Mouse (Mus musculus): ENCODE data around the gene Plekhm3. TPM values are rescaled to one million over a fixed set of nuclear protein-coding genes. Genes with fewer than 3 reads are reported as not detected.

Plekhm3 gene
- polyA plus RNA-seq, 1 experiment from 2014 or later: 9.5 TPM

GRCm38 (mm10) chr1:64787701-64788515 lies 168.7 kb downstream of the Plekhm3 start:
- H3K9me3 ChIP-seq: no peaks in the 10 kb centered on the region
- no peaks in the 10 kb centered on the region for H3K27me3 ChIP-seq
- WGBS: 73% methylated on average over 6 of the region's 6 CpGs
- no peak overlapping the region for H3K4me3 ChIP-seq
- no peak overlapping the region for H3K9ac ChIP-seq
- no peak overlapping the region for H3K27ac ChIP-seq
- H3K36me3 ChIP-seq: no peaks in the 10 kb centered on the region
- no peak for ATAC-seq (ENCODE audit: low FRiP score, low read depth)
- peaks cover 24% of the 10 kb centered on the region for H3K4me1 ChIP-seq
- H3K4me2 ChIP-seq (replicated peaks): no peak overlapping the region

DNA sequence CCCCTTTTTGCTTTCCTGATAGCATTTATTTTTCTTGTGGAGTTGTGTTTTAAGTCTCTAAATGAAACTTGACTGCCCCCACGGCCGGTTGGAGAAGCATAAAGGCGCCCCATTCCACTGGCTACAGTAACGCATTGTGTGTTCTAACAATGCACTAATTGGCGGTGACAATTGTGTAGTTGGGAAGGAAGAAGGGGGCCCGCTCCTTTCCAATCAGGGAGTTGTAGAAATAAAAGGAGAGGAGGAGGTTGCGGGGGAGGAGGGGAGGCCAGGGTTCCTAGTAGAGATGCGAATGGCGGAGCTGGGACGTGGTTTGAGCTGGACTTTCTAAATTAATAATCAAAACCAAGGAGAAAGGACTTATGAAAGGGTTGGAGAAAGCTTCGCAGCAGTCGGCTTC lies 176.8 kb downstream of the Plekhm3 start:
- Histone ChIP-seq H3K4me1 (0 out of 2 replicates have a peak, but pooled peaks cover 6% of the 10 kb centered on the region), H3K4me3 (no peak overlapping the region), H3K9ac (no peak overlapping the region), H3K4me2 (replicated peaks) (no peak overlapping the region), H3K9me3 (no peaks in the 10 kb centered on the region), H3K27me3 (no peaks in the 10 kb centered on the region), H3K27ac (no peak overlapping the region), H3K36me3 (no peaks in the 10 kb centered on the region)
- no peak for ATAC-seq (ENCODE audit: low FRiP score, low read depth)
- 76% methylated on average over 12 of the region's 12 CpGs for WGBS

DNA sequence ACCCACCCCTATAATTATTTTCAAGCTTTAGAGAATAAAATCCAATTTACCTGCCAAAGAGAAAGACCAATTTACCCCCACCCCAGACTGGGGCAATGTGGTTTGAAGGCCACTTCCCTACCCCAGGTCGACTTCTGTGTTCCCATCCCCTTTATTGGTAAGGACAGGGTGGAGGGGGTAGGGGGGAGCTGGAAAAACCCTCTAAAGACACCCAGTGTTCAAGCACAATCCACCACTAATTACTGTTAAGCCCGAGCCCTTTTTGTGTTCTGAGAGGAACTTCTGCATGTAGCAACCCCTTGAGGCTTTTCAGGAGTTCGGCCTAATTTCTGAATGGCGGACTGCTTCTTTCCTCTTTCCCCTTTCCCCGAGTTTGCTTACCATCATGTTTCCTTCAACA lies 177.2 kb downstream of the Plekhm3 start:
- Histone ChIP-seq H3K4me2 (replicated peaks) (0 out of 2 replicates have a peak overlapping the region, but pooled peaks have one; percentile 7), H3K4me3 (no peak overlapping the region), H3K9ac (no peak overlapping the region), H3K27me3 (no peaks in the 10 kb centered on the region), H3K4me1 (0 out of 2 replicates have a peak, but pooled peaks cover 6% of the 10 kb centered on the region), H3K9me3 (no peaks in the 10 kb centered on the region), H3K27ac (no peak overlapping the region), H3K36me3 (no peaks in the 10 kb centered on the region)
- ATAC-seq (ENCODE audit: low FRiP score, low read depth): no peak
- 61% methylated on average over 5 of the region's 5 CpGs for WGBS

DNA sequence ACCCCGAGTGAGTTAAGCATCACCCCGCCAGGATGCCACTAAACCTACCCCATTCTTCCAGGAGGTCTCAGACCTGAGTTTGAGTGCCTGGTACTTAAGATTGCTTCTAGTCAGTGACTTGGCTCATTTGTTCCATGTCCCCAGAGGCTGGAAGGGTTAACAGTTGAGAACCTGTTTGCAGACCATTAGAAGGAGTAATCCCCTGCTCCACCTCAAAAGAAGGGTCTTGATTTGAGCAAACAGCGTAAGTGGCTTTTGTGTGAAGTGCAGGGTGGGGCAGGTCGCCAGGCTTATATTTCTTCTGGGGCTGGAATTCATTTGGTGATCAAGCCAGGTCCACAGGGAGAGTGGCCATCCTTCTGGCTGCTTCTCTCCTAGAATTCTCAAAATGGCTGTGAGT lies 183.3 kb downstream of the Plekhm3 start:
- H3K4me3 ChIP-seq: no peak overlapping the region
- H3K9ac ChIP-seq: no peak overlapping the region
- no peaks in the 10 kb centered on the region for H3K36me3 ChIP-seq
- H3K9me3 ChIP-seq: no peaks in the 10 kb centered on the region
- WGBS: 65% methylated on average over 4 of the region's 4 CpGs
- H3K4me2 ChIP-seq (replicated peaks): no peak overlapping the region
- H3K4me1 ChIP-seq: peaks cover 6% of the 10 kb centered on the region
- no peak overlapping the region for H3K27ac ChIP-seq
- no peak for ATAC-seq (ENCODE audit: low FRiP score, low read depth)
- no peaks in the 10 kb centered on the region for H3K27me3 ChIP-seq

DNA sequence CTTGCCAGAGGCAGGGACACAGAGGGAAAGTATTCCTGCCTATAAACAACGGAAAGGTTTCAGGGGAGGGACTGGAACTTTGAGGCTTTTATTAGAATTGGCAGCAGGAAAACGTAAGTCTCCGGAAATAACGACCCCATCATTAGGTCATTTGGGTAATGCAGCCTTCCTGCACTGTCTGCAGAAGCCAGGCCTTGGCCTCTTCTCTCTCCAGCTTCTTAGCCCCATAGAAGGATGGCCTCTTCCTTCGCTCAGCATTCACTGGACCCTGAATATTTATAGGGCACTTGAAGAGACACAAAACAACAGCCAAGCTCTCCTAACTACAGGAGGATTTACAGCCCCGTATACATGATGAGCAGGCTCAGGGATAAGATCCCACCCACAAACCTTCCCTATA lies 186.5 kb downstream of the Plekhm3 start:
- Histone ChIP-seq H3K4me1 (peaks cover 6% of the 10 kb centered on the region), H3K9me3 (no peaks in the 10 kb centered on the region), H3K9ac (no peak overlapping the region), H3K27ac (no peak overlapping the region), H3K27me3 (no peaks in the 10 kb centered on the region), H3K4me2 (replicated peaks) (no peak overlapping the region), H3K36me3 (no peaks in the 10 kb centered on the region), H3K4me3 (no peak overlapping the region)
- no peak for ATAC-seq (ENCODE audit: low FRiP score, low read depth)
- WGBS: 16% methylated on average over 6 of the region's 6 CpGs

DNA sequence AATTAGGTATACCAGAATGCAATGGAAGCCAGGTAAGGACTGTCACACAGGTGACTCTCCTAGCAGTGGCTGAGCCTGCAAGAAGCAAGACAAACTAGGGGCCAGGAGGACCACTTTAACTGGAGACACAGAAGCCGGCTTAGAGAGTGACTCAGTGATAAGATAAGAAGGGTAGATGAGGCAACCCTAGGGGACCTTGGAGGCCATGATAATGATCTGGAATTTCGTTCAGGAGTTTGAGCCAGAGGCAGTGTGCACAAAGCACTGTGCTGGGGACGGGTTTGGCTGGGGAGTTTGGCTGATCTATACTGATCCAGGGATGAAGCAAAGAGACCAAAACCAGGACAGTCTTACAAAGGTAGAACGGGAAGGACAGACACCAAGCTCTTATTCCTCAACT lies 195.0 kb downstream of the Plekhm3 start:
- H3K27me3 ChIP-seq: no peaks in the 10 kb centered on the region
- no peaks in the 10 kb centered on the region for H3K36me3 ChIP-seq
- no peak for ATAC-seq (ENCODE audit: low FRiP score, low read depth)
- peaks cover 8% of the 10 kb centered on the region; the same call in 1 of the 2 replicates for H3K4me1 ChIP-seq
- WGBS: 75% methylated on average over 4 of the region's 4 CpGs
- H3K27ac ChIP-seq: no peak overlapping the region
- H3K4me3 ChIP-seq: no peak overlapping the region
- no peak overlapping the region for H3K9ac ChIP-seq
- no peaks in the 10 kb centered on the region for H3K9me3 ChIP-seq
- no peak overlapping the region for H3K4me2 ChIP-seq (replicated peaks)

DNA sequence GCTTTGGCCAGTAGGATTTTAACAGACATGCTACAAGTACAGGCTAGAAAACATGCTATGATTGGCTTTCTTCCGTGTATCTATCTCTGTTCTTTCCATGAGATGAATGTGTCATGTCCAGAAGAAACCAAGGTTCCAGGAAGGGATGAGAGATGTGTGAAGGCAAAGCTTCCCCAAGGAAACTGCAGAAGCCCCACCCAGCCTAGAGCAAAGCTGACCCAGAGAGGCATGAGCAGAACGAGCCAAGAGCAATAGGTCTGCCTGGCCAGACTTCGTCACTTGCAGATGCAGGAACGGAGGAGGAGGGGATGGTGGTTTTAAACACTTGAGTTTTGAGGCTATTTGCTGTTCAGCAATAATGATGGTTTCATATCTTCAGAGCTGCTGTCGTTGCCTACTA lies 198.9 kb downstream of the Plekhm3 start:
- no peak for ATAC-seq (ENCODE audit: low FRiP score, low read depth)
- Histone ChIP-seq H3K27ac (no peak overlapping the region), H3K36me3 (no peaks in the 10 kb centered on the region), H3K4me2 (replicated peaks) (no peak overlapping the region), H3K27me3 (no peaks in the 10 kb centered on the region), H3K9me3 (no peaks in the 10 kb centered on the region), H3K4me3 (no peak overlapping the region), H3K4me1 (peaks cover 12% of the 10 kb centered on the region), H3K9ac (no peak overlapping the region)
- WGBS: 79% methylated on average over 5 of the region's 5 CpGs

DNA sequence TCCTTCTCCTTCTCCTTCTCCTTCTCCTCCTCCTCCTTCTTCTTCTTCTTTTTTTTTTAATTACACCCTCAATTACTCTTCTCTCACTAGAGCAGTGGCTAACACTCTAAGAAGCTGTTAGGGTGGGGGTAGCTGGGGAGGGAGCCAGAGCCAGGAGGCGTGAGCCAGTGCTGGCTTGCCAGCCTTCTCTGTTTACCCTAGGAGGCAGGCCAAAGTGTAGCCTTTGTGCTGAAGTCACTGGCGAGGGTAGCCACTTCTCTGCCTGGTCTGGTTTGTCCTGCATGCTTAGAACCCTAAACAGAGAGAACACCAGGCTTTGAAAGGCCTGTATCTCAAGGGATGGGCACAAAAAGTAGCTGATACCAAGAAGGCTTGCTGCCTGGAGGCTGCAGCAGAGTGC lies 199.4 kb downstream of the Plekhm3 start:
- Histone ChIP-seq H3K27ac (no peak overlapping the region), H3K27me3 (no peaks in the 10 kb centered on the region), H3K4me3 (no peak overlapping the region), H3K4me2 (replicated peaks) (no peak overlapping the region), H3K36me3 (no peaks in the 10 kb centered on the region), H3K9ac (no peak overlapping the region), H3K4me1 (peaks cover 12% of the 10 kb centered on the region), H3K9me3 (no peaks in the 10 kb centered on the region)
- ATAC-seq (ENCODE audit: low FRiP score, low read depth): no peak
- 20% methylated on average over 2 of the region's 2 CpGs for WGBS

DNA sequence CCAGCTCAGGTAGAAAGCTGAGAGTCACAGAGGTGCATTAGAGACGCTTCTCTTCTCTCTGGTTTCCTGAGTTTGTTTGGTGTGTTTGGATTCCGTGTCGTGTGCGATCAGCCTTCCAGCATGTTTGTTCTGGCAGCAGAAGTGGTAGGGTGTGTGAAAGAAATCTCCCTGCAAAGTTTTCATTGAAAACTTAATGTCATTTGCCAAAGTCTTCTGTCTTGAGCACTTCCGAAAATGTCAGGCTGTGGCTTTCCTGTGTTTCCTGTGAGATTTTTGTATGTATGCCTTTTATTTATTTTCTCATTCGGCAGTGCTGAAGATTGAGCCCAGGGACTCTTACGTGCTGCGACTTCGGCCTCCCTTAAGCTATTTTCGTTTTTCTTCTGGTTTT lies 200.0 kb downstream of the Plekhm3 start:
- ATAC-seq (ENCODE audit: low FRiP score, low read depth): no peak
- Histone ChIP-seq H3K27ac (no peak overlapping the region), H3K4me2 (replicated peaks) (no peak overlapping the region), H3K27me3 (no peaks in the 10 kb centered on the region), H3K36me3 (no peaks in the 10 kb centered on the region), H3K9me3 (no peaks in the 10 kb centered on the region), H3K9ac (no peak overlapping the region), H3K4me1 (peaks cover 12% of the 10 kb centered on the region), H3K4me3 (no peak overlapping the region)
- 67% methylated on average over 10 of the region's 10 CpGs for WGBS

DNA sequence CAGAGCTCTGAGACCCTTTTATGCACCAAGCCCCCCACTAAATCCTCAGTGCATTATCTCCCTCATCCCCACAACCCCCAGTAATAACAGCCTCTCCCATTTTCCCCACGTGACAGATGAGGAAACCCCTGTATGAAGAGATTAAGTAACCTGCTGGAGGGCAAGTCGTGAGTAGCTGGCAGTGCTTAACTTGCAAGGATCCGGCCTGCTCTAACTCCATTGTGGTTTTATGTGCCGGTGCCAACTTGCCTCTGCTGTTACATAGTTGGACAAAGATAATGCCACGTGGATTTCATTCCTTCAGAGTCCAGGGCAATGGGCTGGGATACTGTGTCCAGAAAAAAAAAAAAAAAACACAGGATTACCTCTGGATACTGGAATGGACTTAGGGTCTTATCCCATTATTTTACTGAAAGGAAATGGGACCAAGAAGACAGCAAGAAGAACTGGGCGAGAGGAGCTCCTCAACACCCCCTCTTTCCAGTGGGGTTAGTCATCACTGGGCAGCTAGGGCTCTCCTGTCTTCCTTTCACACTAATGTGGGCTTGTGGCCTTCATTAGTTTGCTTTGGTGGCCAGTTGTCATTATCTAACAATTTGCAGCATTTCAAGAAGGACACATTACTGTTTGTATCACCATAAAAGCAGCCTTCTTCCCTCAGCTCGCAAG lies 200.5 kb downstream of the Plekhm3 start:
- H3K36me3 ChIP-seq: no peaks in the 10 kb centered on the region
- no peak overlapping the region for H3K4me3 ChIP-seq
- WGBS: 61% methylated on average over 7 of the region's 7 CpGs
- H3K27me3 ChIP-seq: no peaks in the 10 kb centered on the region
- H3K27ac ChIP-seq: no peak overlapping the region
- no peak overlapping the region for H3K4me2 ChIP-seq (replicated peaks)
- no peak for ATAC-seq (ENCODE audit: low FRiP score, low read depth)
- H3K9me3 ChIP-seq: no peaks in the 10 kb centered on the region
- no peak overlapping the region for H3K9ac ChIP-seq
- peaks cover 12% of the 10 kb centered on the region for H3K4me1 ChIP-seq

GRCm38 (mm10) chr1:64754658-64755057 lies 202.0 kb downstream of the Plekhm3 start:
- H3K4me3 ChIP-seq: no peak overlapping the region
- H3K27me3 ChIP-seq: no peaks in the 10 kb centered on the region
- H3K9me3 ChIP-seq: no peaks in the 10 kb centered on the region
- H3K4me1 ChIP-seq: peaks cover 12% of the 10 kb centered on the region
- no peak overlapping the region for H3K9ac ChIP-seq
- H3K4me2 ChIP-seq (replicated peaks): no peak overlapping the region
- WGBS: 84% methylated on average over 5 of the region's 5 CpGs
- no peak overlapping the region for H3K27ac ChIP-seq
- H3K36me3 ChIP-seq: no peaks in the 10 kb centered on the region
- ATAC-seq (ENCODE audit: low FRiP score, low read depth): no peak

GRCm38 (mm10) chr1:64753668-64754067 lies 203.0 kb downstream of the Plekhm3 start:
- WGBS: 74% methylated on average over 7 of the region's 7 CpGs
- H3K36me3 ChIP-seq: no peaks in the 10 kb centered on the region

More at GRCm38 (mm10) chr1:64753668-64754067, 203.0 kb downstream of the Plekhm3 start:
- no peak for ATAC-seq (ENCODE audit: low FRiP score, low read depth)
- H3K4me1 ChIP-seq: peaks cover 15% of the 10 kb centered on the region
- no peaks in the 10 kb centered on the region for H3K9me3 ChIP-seq
- H3K4me2 ChIP-seq (replicated peaks): no peak overlapping the region
- no peaks in the 10 kb centered on the region for H3K27me3 ChIP-seq
- H3K9ac ChIP-seq: no peak overlapping the region
- H3K4me3 ChIP-seq: no peak overlapping the region
- H3K27ac ChIP-seq: no peak overlapping the region
